Mouse (Mus musculus): ENCODE measurements around the gene Pitpnm2. TPM values are rescaled to one million over a fixed set of nuclear protein-coding genes. Genes with fewer than 3 reads are reported as not detected.

Pitpnm2 gene
- total RNA-seq, 2 experiments from 2014 or later: 255 to 312 TPM

DNA sequence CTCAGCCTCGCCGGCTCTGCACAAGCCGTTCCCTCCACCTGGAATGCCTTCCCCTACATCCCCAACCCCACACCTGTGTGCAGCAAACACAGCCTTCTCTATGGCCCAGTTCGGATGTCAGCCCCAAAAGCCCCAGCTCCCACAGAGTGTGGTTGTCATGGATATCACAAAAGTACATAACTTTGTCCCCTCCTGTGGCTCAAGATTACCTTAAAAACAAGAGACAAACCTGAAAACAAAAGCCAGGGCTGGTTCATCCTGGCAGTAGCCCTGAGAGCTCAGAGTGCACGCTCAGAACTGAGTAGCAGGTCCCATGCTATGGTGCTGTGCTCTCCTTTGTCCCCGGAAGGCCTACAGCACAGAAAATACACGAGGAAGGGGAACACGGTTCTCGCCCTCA lies 44.3 kb downstream of the Pitpnm2 start:
- no peak for DNase-seq (ENCODE audit: extremely low spot score in 1 of 2, low spot score in 1 of 2)

DNA sequence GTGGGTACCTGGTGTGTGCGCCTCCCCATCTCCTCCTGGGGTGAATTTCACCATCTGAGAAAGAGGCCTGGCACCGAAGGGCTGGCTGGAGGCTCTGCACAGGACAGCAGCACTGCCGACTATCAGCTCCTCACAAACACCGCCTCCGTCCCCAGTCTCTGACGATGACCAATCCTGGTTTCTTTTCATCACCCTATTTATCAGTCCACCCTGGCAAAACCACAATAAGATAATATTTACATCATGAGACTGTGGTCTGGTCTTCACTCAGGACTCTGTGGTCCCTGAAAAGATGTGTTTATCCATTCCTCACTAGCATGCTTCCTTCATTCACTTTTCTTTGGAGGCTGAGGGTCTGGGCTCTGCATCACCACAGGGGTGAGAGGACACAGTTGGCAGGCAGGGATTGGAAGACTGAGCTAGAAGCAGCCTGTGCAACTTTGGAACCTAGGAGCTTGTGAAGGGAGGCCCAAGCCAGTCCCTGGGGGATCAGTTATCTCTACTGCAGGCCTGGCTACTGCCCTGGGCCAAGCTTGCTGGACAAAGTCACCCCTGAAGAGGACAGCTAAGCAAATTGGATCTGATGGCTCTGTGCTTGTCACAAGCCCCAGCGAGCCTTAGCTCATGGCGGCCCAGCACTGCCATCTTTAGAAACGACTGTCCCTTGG lies 45.3 kb downstream of the Pitpnm2 start:
- DNase-seq (ENCODE audit: extremely low spot score in 1 of 2, low spot score in 1 of 2): no peak

DNA sequence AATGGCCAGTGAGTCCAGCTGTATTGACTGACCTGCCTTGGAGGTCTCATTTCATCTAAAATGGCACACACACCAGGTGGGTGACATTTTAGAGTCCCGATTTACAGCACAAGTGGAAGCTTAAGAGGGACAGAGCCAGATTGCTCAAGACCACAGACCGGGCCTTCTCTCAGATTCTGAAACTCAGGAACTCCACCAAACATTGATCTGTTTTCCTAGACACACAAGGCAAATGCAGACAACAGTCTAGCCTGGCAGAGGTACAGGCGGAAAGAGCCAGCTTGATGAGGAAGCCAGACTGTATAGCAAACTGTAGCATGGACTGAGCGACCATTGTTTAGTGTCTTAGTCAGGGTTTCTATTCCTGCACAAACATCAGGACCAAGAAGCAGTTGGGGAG lies 46.3 kb downstream of the Pitpnm2 start:
- no peak for DNase-seq (ENCODE audit: extremely low spot score in 1 of 2, low spot score in 1 of 2)

DNA sequence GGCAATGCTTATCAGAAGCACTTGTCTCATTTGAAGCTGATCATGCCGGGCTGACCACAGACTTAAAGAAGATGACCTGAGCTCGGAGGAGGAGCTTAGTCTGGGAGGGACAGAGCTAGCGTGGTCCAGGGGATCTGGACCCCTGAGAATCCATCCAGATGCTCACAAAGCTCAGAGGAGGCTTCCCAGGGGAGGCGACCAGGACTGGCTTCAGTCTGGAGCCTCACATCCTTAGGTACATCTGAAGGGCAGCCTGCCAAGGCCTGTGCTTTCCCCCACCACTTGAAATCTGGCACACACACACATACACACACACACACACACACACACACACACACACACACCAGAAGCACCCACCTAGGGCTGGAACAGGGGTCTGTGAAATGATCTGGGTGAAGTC lies 47.5 kb downstream of the Pitpnm2 start:
- no peak for DNase-seq (ENCODE audit: extremely low spot score in 1 of 2, low spot score in 1 of 2)

DNA sequence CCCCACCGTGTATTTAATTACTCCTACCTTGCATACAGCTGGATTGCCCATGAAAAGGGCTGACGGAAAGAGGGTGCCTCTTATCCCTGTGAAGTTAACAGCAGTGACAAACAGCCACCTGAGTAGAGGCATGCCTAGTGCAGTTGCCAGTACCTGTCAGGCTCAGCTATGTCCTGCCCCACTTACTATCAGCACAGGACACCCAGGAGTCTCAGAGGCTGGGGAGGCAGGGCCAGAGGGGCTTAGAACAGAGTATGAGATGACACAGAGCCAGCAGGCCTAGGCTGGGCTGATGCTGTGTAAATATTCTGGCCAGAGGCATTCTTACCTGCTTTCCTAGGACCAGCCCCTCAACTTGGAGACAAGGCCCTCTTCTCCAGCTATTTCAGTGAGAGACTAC lies 48.0 kb downstream of the Pitpnm2 start:
- no peak for DNase-seq (ENCODE audit: extremely low spot score in 1 of 2, low spot score in 1 of 2)

DNA sequence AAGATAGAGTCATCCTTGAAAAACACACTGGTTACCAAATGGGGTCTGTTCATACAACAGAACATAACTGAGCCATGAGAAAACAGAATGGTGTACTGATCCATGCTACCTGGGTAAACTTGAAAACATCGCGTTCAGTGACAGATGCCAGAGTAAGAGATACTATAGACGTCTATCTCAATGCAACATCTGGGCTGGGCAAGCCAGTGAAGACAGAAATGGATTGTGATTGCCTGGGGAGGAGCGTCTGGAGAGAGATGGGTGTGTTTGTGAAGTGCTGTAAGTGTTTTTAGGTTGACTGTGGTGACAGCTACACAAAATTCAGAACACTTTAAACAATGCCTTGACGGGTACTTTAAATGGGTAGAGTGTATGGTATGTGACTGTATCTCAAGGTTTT lies 48.7 kb downstream of the Pitpnm2 start:
- DNase-seq (ENCODE audit: extremely low spot score in 1 of 2, low spot score in 1 of 2): no peak

DNA sequence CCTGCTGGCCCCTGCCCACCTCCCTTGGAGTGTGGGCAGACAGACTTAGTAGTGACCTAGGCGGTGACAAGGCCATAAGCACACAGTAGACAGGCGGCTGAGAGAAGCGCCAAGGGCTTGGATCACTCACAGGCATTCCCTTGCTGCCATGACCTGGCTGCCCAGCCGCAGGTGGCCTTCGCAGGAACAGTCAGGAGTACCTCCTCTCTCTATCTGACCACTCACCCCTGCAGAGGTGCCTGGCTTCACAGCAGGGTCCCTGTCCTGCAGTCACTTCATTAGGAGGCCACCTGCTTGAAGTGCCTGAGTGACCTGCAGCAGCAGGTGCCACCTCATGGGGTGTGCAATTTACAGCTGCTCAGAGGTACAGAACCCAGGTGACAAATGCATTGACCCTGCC lies 50.4 kb downstream of the Pitpnm2 start:
- no peak for DNase-seq (ENCODE audit: extremely low spot score in 1 of 2, low spot score in 1 of 2)

DNA sequence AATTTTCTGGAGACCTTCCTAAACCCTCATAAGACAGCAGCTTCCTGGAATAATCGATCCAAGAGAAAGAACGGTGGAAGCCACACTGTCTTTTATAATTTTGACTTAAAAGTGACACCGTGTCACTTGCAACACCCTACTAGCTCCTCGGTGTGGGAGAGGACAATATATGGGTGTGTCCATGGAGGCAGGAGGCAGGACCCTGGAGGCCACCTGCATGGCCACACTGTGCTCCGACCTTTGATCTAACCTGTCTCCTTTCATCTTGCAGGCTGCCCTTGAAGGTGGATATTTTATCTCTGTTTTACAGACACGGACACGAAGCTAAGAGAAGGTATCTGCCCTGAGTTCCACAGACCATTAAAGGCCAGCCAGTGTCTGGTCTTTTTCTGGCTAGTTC lies 51.1 kb downstream of the Pitpnm2 start:
- DNase-seq (ENCODE audit: extremely low spot score in 1 of 2, low spot score in 1 of 2): no peak

DNA sequence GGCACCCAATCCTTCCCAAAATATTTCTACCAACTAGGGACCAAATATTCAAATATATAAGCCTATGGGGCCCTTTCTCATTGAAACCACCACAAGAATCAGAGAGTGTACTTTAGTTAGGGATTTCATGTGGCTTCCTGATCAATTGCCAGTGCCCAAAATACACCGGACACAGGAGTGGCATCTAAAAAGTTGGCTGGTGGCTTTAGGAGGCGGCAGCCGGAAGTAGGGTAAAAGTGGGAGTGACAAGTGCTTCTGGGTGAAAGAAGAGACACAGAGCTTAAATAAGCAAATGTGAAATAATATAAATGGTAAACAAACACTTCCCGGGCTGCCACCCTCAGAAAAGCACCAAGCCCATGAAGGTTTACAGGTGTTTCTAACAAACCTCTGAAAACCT lies 53.5 kb downstream of the Pitpnm2 start:
- DNase-seq (ENCODE audit: extremely low spot score in 1 of 2, low spot score in 1 of 2): no peak

DNA sequence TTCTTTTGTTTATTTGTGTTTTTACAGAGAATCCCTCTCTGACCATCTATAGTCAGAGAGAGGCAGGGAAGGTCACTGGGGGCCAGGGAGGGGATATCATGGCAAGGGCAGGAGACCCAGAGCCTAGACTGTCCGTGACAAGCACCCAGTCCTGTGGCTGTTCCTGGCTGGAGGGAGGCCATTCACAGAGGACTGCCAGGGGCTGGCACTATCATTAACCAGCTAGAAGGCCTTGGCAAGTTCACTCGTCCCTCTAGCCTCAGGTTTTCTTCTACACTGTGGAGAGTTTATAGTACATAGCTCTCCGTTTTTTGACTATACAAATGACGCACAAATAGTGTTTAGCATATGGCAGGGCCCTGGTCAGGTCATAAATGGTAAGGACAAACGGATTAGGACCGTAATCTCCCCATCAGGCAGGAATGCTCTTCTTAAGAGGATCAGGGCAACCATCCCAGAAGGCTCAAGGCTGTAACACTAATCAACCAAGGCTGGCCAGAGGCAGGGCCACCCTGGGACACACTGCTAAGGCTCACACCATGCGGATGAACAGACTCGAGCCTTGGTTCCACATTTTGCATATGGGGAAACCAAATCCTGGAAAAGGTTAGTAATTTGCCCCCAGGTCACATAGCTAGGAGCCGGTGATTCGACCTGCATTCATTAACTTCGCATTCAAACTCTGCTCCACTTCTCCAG lies 55.0 kb downstream of the Pitpnm2 start:
- no peak for DNase-seq (ENCODE audit: extremely low spot score in 1 of 2, low spot score in 1 of 2)

DNA sequence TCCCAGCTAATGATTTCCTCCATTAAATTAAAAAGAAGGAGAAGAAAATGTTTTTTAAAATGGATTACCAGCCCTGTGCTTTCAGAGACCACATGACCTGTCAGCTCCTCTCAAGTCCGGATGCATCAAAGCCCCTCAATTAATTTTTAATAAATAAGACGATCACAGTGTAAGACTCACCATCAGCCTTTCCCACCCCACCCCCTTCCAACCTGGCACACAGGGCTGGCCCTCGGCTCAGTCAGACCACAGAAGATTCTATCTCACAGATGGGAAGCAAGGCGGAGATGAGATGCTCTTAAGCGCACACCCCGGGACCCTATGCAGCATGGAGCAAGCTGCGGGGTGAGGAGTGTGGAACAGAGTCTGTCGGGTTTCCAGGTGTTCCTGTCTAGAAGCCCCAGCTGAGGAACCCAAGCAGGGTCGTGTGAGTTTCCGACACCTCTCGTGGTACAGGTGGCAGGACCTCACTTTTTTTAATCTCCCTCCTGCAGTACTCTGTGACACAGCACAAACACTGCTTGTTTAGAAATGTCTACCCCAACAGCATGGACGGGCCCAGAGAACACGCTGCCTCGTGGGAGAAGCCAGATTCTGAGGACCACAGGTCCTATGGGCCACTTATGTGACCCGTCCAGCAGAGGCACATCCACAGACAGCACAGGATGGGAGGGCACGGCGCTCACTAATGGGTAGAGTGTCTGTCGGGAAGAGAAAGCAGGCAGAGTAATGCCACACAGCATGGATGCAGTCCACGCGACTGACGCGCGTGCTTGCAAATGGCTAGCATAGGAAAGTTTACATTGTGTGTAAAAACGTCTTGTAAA lies 56.1 kb downstream of the Pitpnm2 start:
- no peak for DNase-seq (ENCODE audit: extremely low spot score in 1 of 2, low spot score in 1 of 2)

DNA sequence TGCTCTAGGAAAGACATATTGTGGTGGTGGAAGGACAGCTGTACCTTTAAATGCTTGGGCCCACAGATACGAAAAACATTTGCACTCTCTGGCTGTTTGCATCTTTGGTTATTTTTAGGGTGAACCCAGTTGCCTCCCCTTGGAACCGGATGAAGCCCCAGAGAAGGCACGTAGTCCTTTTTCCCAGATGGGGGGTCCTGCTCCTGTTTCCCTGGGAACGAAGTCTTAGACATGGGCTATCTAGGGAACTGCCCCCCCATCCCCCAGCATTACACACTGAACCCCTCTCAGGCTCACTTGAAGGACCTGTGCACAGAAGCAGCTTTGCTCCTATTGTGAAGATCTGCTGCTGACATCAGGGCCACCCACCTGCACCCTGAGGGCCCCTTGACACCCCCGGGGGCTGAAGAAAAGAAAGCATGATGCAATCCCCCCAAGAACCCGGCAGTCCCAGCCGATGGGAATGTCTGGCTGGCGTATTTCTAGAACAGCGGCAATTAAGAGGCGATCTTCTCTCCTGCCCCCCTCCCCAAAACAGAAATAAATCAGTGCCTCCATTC lies 56.8 kb downstream of the Pitpnm2 start:
- DNase-seq (ENCODE audit: extremely low spot score in 1 of 2, low spot score in 1 of 2): no peak

DNA sequence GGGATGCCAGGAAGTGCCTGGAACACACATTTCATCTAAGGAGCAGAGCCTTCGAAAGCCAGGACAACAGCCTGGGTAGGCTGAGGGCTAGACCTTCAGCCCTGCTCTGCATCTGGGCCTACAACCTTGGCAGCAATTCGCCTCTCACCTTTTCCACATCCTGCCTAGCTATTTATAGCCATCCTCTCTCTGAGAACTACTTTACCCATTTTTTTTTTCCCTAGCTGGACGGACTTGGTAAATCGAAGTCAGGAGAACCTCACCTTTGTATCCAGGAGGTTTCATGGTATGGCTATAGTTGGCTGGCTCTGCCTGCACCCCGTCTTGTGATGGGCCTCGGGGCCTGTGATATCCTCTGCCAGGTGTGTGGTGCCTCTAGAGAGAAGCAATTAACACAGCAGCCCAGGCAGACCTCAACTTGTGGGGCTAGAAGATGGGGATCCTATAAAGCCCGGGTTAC lies 57.3 kb downstream of the Pitpnm2 start:
- DNase-seq (ENCODE audit: extremely low spot score in 1 of 2, low spot score in 1 of 2): no peak

DNA sequence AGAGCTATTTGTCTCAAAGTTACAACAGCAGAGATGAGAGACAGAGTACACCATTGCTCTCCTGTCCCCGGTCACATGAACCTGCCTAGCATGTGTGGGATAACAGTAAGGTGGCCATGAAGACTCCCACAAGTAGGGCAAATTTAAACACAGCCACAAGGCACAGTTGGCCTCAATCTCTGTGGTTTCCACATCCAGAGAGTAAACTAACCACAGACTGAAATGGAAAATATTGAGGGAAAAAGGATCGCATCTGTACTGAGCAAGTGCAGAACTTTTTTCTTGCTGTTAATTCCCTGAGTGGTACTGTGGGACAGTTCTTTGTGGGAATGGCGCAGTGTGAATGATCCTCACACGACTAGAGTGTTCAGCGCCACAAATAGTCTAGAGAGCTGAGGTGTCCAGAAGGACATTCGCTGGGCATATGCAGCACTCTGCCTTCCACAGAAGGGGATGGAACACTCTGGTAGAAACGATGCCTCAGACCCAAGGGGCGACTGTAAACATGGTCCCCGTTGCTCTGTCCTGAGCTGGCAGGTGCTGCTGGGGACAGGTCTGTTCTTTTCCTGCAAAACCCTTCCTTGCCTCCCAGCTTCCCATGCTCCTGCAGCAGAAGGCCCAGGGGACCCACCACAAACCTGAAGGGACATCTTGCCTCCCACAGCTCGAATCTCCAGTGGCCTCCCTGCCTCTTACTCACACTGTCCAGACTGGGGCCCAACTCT lies 59.3 kb downstream of the Pitpnm2 start:
- no peak for DNase-seq (ENCODE audit: extremely low spot score in 1 of 2, low spot score in 1 of 2)

DNA sequence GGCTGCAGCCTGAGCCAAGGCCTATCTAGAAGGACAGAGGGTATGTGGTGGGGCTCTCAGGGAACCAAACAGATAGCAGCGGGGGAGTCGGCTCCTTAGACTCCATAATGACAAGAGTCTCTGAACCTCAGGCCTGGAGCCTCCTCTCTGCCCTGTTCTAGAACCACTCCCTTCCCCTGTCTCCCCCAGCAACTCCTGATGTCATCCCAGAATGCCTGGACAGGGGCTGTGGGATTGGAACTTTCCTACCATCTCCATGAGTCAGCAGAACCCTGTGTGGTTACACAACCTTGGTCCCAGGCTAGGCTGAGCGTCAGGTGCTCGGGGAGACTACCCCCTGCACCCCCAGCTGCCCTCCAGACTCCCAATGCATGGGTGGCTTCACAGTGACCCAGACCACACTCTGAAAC lies 60.0 kb downstream of the Pitpnm2 start:
- no peak for DNase-seq (ENCODE audit: extremely low spot score in 1 of 2, low spot score in 1 of 2)

DNA sequence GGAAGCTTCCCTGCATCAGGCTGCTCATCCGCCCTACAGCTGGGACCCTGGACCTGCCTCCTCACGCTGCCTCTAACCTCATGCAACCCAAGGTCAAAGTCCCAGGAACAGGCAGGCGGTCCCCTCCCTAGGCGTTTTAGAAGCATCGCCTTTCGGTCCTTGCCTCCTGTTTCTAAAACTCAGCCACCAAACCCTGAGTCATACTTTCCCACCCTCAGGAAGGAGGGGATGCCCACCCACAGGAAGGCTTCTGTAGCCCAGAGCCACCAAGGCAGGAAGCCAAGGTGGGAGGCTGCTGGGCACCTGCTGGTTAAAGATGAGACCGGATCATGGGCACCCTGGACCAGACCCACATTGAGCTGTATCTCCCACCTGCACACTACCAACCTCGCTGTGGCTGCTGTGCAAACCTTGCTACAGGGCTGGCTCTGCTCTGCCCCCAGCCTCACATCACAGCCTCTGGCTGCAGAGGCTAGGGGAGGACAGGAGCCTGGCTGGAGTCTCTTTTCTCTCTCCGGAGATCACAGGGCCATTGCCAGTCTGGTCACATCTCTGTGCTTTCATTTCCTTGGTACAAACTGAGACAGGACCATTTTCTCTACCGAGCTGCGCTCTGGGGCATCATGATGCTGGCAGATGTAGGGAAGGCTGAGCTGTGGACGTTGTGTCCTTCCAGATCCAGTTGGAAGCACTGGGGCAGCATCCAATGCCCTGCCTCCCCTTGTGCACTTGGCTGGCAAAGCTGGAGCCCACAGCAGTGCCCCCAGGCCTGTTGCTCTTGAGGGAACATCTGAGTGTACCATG lies 61.9 kb downstream of the Pitpnm2 start:
- no peak for DNase-seq (ENCODE audit: extremely low spot score in 1 of 2, low spot score in 1 of 2)

DNA sequence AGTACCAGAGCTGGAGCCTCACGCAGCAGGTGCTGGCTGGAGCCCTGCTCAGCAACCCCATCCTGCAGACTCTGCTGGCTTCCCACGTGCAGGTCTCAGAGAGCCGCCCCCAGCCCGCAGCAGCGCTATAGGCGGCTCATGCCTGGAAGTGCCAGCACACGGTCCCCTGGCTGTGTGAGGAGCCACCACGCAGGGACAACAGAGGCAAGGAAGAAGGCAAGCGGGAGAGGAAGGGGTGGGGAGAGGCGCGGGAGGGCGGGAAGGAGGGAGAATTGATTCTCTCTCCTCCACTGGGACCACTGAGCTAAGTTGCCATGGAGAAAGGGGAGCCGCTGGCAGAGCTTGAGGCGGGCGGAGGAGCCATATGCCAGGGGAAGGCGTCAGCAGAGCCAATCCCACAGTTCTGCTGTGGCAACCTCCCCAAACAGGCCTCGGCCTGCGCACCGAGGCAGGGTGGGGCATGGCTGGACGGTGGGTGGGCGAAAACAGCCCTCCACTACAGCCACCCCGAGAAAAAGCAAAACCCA lies 62.5 kb downstream of the Pitpnm2 start:
- DNase-seq (ENCODE audit: extremely low spot score in 1 of 2, low spot score in 1 of 2): peak; percentile 52 to 53

DNA sequence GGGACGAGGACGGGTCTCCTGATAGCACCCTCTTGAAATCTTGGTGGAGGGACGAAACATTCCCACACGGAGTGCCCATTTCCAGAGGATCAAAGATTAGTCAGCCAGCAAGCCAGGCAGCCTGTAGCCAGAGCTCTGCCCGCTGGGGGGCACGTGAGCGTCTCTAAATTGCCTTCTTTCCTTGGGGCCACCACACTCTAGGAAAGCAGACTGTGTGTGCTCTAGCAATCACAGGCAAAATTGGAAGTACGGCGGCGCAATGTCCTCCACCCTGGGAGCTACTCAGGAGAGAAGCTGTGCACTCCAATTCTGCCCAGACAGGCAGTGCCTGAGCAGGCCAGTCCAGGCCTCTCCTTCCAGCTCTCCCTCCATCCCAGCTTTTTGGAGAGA lies 63.1 kb downstream of the Pitpnm2 start:
- DNase-seq (ENCODE audit: extremely low spot score in 1 of 2, low spot score in 1 of 2): no peak

DNA sequence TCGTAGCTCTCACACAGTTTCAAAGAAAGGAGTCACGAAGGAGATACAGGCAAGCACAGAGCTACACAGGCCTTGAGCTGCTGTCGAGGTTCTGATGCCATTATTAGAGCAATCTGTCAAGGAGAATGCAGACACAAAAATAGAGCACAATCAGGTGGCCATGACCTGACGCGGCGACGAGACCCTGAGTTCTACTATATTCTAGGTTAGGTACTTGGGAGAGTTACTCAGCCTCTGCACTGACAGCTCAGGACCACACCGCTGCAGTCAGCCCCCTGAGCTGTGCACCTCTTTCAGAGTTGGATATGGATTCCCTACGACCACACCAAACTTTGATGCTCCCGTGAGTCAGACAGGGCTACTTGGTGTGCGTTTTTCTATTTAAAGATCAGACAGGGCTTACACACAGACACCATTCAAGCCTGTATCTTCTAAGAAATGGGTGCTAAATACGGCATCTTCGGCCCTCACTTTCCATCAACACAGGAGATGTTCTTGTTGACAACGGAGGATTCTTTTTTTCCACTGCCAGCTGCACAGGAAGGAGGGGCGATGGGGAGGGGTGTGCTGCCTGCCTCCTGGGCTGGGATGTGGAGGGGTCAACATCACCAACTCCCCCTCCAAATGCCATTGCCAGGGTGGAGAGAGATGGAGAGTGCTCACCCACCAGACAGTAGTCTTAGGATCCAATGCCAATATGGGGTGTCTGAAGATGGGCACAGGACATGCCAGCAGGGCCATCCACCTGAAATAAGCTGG lies 63.7 kb downstream of the Pitpnm2 start:
- no peak for DNase-seq (ENCODE audit: extremely low spot score in 1 of 2, low spot score in 1 of 2)
